Mouse (Mus musculus): ENCODE results near the gene Asic3.

Asic3 gene

DNA sequence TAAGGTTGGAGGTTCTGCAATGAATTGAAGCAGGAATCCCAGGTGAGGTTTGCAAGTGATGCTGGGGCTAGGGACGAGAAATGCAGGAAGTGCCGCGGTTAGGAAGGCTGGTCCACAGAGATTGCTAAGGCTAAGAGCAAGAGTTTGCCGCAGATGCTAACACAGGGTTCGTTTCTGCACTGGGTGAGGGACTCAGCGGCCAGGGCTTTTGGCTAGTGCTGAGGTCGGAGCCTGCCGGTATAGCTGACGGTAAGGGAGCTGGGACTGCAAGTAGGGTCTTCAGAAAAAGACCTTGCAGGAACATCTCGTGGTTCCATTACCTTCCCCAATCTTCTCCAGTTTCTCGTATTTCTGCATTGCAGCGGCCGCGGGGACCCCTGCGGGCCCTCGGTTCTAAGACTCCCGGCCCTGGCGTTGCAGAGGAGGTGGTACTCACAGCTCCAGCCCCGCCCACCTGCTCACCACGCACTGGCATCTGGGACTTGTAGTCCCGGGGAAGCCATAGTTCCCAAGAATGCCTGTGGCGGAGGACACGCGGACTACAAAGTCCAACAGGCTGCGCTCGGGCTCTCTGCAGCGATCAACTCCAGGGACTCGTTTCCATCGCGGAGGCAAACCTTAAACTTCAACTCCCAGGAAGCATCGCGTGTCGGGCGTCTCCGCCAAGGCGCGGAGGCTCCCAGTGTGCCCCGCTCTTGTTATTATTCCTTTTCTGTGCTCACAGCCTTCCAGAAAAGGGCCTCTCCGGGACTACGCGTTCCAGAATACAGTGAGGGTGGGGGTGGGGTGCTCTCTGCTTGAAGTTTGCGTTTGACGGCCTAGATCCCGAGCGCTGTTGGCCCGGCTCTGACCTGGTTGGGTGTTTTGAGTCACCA, 10.2 kb downstream of the Asic3 start, which contains the start of the genes Cdk5 and Slc4a2:
Gene Cdk5, minus strand, starts transcription at position 402 of the 875 bp plus-strand sequence.
Gene Slc4a2, plus strand, starts transcription at position 709 of the 875 bp plus-strand sequence.
- peak; percentile 100 for DNase-seq (ENCODE audit: low read depth, low spot score)

DNA sequence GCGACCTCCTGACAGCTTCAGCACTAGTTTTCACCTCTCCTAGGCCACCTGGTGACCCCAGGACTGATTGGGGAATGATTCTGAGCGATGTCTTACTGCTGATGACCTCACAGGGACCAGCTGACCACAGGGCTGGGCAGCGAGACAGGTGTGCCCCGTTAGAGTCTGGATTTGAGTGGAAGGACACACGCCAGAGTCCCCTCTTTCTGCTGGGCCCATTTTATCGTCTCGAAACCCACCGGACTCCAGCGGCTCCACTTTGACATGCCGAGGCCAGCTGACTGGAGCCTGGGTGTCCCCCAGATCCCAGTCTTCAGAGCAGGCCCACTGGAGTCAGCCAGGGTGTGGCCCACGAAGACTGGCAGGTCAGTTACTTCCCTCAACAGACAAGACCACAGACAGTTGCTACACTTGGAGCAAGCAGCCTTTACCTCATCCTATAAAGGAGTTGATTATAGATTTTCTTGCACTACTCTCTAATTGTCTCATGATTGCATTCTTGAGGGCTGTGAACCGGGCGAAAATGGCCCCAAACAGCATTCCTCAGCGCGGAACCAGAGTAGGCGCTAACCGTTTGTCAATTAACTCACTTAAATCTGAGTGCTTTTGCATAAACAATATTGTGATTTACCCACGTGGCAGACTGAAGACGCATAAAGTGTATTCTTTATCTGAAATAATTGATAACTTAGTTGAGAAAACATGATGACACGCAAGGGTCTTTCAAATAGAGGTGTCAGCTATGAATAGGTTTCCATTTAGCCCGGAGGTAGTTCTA, 11.0 kb downstream of the Asic3 start:
- no peak for DNase-seq (ENCODE audit: low read depth, low spot score)

DNA sequence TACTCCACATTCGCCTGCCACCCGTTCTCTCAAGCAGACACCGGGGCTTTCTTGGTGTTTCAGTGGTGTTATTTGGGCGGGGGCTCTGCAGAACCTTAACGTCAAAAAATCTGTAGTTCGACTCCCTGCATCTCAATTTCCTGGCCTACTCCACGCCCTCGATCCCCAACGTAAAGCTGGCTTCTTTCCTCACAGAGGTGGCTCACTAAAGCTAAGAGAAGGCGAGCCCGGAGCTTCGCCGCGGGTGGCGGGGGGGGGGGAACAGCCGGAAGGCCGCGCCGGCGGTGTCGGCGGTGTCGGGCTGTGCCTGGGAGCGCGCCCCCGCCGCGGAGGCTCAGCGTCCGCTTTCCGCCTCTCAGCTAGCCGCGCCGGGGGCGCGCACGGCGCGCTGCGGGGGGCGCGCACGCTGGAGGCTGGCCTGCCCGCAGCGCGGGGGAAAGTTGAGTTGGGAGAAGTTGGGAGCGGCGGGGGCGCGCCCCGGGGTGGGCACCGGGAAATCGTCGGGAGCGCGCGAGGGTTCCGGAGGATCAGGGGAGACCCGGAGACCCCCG, 11.7 kb downstream of the Asic3 start:
- DNase-seq (ENCODE audit: low read depth, low spot score) = peak; percentile 78

DNA sequence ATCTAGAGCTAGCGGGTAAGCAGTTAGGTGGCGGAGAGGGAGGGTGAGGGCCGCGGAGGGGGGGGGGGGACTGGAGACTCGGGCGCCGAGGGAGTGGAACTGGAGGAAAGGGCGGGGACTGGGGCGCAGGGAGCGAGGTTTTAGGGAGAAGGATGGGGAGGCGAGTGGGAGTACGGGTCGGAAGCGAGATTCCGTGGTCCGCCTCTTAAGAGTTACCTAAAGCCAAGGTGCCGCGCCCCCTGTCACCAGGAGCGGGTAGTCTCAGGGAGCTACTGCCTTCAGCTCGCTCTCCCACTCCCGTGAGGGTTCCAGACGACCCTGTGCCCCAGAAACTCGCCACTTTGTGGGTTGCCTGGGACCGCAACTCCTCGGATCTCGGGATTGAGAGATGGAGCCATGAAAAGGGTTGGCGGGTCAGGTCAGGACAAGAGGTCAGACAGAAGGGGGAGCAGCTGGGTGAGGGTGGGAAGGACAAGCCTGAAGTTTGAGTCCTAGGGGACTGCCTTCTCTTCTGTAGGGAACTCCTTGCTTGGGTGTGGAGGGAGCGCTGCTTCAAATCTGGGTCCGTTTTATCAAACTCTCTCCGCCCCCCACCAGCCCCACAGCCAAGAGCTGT, 12.3 kb downstream of the Asic3 start:
- peak; percentile 83 for DNase-seq (ENCODE audit: low read depth, low spot score)

DNA sequence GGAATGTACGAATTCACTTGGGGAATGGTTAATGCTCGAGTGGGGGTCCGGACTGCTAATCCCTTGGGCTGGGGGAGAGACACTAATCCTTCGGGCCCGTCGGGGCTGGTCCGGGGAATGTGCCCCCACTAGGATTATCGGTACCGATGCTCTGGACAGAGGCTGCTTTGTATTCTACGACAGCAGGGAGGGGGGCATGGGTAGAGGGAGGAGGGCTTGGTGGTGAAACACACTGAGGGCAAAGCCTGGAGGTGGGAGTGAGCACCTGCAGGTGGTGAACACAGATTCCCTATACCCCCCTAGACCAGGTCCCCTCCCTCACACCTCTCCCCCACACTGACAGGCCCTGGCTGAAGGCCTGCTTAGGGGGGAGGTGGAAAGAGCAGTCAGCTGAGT, 12.8 kb downstream of the Asic3 start:
- no peak for DNase-seq (ENCODE audit: low read depth, low spot score)

DNA sequence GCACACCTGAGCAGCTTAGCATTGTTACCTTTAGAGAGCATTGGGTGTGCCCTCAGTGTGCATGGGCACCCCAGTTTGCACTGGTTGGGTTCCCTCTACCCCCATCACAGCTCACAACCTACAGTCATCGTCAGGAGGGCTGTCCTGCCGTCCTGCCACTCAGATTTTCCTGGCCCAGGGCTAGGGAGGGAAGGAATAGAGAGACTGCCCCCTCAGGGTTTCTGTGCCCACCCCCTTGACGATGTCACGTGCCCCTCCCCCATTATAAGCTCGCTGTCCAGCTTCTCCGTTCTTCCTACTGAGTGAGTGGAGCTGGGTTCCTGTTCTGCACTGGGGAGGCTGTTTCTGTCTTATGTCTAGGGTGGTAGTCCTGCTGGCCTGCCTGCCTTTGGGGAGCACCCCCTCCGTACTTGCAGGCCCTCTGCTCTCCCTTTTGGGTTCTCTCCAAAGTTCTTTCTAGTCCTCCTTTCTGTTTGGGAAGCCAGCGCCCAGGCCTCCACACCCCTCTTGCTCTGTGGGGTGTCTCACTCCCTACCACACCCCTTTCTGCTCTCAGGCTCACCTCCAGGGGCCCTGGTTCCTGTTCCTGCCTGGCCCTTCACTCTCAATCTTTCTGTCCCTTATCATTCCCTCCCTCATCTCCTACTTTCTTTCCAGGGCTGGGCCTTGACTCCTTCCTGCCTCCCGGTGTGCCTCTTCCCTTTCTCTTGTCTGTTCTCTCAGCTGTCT, 13.5 kb downstream of the Asic3 start:
- peak; percentile 43 for DNase-seq (ENCODE audit: low read depth, low spot score)

DNA sequence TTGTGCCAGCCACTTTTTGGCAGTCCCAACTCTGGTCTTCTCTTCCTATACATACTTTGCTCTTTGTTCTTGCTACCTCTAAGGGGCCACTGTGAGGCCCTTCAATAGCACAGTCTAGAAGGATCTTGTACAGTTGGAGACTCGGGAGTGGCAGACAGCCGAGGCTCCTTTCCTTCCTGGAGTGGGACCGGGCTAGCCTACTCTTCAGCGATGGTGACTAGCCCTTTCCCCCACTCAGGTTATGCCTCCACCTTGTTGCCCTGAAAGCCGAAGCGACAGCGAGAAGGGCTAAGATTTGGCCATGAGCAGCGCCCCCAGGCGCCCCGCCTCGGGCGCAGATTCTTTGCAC, 14.1 kb downstream of the Asic3 start:
- DNase-seq (ENCODE audit: low read depth, low spot score) = no peak

DNA sequence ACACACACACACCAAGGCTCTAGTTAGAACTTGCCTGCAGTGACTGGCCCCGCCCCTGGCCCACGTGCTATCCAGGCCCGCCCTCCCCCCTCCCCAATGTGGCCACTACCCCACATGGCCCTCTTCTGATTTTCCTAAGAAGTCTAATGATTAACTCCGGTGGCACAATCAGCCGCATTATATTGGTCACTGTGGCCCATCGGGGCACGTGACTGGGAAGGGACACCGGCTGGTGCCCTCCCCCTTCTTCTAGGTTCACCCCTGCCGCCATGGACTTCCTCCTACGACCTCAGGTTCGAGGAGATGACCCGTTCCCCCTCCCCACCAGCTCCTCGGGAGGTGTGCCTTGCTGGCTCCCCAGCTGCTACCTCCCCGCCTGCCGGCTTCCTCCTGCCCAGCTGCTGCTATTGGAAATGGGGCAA, 14.8 kb downstream of the Asic3 start:
- no peak for DNase-seq (ENCODE audit: low read depth, low spot score)

DNA sequence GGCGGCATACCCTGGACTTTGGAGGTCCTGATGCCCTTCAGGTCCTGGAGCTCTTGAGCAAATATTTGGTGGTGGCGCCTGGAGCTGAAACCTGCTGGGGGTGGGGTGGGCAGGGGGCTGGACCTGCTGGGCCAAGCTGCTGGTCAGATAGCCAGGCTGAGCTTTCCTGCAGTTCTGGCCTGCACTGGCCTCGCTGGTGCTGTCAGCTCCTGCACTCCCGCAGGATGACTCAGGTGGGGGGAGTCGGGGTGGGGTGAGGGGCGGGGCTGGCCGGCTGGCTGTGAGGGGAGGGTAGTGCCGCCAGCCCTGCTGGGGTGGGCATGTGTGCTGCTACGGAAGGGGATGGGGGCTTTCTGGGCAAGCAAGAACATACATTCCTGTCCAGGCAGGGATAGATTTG, 15.4 kb downstream of the Asic3 start:
- DNase-seq (ENCODE audit: low read depth, low spot score) = no peak

DNA sequence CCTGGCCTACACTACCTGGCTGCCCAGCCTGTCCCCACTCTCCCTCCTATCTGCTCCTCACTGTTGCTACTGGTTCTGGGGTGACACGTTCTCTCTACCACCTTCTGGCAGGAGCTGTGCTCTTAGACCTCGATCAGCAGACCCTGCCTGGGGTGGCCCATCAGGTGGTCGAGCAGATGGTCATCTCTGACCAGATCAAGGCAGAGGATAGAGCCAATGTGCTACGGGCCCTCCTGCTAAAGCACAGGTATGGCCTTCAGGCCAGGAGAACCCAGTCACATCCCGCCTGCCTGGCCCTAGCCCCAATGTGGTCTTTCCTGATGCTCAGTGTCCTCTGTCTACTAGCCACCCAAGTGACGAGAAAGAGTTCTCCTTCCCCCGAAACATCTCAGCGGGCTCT, 20.8 kb downstream of the Asic3 start:
- DNase-seq (ENCODE audit: low read depth, low spot score) = no peak

DNA sequence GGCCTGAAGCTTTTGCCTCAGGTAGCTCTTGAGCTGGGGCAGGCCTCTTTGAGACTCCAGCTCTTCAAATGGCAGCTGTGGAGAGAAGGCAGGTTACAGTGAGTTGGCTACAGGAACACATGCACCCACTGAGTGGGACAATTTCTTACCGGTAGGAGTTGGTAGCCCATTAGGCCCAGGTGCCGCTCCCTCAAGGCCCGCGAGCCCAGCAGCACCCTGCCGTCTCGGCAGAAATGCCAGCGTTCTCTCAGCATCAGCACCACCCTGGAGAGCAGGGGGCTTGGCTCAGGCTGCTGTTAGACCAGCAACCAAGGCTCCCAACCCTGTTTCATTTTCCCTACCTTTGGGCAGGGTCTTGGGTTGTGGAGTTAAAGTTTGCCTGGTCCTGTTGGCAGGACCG, 28.0 kb downstream of the Asic3 start:
- no peak for DNase-seq (ENCODE audit: low read depth, low spot score)

DNA sequence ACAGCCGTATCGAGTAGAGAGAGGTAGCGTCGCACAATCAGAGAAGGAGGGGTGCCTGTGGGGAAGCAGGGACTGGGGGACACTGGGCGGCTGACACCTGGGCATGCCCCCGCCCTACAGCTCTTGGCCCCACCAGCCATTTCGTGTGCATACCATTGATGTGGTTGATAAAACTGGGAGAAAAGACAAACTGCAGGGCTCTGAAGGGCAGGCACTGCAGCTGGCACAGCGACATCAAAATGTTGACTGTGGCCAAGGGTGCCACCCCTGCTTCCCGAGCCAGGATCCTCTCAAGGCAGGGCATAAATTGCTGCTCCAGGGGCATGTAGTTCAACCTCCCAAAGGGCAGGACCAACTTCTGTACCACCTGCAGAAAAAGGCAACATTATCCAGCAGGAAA, 28.8 kb downstream of the Asic3 start:
- DNase-seq (ENCODE audit: low read depth, low spot score) = no peak

DNA sequence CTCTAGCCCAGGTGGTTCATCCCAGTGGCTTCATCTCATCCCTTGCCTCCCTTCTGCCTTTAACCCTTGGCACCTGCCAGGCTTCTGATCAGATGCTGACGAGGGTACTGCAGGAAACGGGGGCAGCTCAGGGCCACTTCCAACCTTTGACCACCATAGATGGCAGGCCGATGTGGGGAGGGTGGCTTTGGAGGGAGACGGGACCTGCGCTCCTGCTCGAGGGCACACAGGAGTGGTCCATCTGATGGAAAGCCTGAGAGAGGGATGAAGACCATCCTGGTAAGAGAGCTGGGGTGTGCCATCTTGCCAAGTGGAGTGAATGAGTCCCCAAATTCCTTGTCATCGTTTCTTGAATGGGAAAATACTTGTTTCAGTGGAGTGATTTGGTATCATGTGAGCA, 30.0 kb downstream of the Asic3 start:
- no peak for DNase-seq (ENCODE audit: low read depth, low spot score)

DNA sequence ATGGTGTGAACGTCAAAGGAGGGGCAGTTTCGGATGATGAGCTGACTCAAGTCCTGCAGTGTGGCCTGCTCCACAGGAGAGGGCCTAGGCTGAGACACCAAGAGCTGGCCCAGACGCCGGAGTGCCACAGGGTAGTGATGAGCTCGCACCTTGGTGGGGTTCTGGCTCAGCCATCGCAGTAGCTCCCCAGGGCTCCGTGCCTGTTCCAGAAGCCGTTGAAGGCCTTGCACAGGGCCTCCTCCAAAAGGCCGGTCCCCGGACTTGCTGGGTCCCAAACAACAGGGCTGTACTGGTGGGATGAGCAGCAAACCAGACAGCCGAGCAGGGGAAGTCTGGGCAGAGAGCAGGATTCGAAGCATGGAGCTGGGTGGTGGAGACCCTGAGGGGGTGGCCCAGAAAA, 30.7 kb downstream of the Asic3 start:
- no peak for DNase-seq (ENCODE audit: low read depth, low spot score)

DNA sequence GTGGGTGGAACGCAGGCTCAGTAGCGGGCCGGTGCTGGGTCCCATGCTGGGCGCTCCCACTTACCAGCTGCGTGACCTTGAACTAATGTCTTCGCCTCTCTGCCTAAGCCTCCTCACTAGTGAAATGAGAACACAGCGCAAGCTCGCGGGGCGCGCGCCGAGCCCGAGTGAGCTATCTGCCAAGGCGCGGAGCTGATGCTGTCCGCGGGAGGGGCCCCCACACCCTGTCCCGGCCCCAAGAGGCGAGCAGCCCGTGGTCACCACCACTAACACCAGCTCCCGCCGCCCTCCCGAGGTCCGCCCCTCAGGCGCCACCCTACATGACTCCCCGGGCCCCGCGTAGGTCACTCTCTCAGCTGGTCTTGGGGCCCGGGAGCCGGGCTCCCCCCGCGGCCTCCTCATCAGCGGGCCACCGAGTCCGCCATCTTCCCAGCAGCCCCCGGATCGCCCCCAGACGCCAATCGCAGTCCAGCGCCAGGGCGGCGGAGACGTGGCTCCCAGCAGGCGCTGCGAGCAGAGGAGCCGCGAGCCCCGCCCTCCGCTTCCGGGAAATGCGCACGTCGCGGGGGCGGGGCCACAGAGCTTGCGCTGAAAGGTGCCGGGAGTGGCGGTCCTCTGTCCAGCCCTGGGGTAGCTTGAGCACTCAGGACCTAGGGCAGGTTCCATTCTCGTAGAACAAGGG, 31.7 kb downstream of the Asic3 start, which contains the start of gene Fastk:
Gene Fastk, minus strand, starts transcription at position 542 of the 682 bp plus-strand sequence.
- DNase-seq (ENCODE audit: low read depth, low spot score) = peak; percentile 93

DNA sequence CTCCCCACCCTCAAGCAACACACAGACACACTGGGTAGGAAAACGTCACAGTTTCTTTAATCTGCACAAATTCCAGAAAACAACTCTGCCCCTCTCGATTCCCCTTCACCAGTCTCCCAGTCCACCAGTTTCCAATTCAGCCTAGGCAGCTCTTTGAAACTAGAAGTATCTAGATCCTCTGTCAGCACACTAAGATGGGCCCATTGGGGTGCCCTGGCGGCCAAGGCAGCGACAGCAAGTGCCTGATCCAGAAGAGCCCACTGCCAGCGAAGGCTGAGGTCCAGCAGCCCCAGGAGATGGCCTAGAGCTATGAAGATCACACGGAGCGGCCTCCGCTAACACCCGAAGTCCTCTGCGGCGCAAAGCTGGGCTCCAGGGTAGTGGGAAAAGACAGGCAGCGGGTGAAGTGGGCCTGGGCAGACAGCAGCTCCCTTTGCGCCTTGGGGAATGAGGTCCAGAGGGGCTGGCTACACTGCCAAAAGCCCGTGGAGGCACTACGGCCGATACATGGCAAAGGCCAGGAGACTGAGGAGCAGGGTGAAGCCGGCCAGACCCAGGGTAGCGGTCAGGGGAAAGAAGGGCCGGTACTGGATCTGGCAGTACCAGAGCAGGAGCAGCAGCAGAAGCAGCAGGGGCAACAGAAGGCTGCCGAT, 32.4 kb downstream of the Asic3 start:
- no peak for DNase-seq (ENCODE audit: low read depth, low spot score)

DNA sequence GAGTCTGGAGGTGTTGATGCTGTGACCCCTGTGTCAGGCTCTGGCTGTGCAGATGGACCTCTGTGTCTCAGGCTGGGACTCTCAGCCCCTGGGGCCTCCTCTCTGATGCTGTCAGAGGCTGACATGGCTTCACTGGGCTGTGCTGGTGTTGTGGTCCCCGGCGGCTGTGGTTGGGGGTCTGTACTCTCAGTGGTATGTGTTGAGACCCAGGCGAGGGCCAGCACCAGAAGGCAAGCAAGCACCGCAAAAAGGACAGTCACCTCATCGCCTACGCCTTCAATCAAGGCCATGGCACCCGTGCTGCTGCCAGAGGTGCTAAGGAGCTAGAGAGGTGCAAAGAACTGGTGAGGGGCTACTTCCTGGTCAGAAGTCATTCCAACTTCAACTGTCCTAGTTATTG, 33.4 kb downstream of the Asic3 start:
- no peak for DNase-seq (ENCODE audit: low read depth, low spot score)

DNA sequence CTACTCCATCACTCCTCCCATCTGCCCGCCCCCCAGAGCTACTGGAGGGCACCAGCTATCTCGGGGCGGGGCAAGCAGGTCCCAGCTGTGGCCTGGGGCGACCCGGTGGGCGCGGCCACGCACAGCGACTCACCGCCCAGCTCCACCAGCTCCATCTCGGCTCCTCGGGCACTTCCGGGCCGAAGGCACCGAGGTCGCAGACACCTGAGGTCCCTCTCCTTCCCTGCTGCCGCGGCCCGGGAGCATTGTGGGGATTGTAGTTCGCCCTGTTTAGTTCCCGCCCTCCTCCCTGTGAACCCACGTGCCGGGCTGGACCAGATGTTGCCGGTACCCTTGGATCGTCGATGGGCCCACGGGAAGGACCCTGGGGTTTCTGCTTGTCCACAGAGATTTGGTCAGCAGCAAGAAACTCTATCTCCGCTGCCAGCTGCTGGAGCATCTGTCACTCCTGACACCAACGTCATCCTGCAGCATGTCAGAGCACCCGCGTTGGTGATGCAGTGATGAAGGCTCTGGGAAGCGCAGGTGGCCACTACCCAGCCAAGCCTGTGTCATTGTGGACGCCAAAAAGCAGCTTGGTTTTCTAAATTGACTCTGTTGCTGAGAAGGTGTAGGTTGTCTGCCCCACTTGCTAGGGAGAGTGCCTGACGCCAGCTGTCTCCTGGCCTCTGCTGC, 34.6 kb downstream of the Asic3 start, which contains the start of gene Tmub1:
Gene Tmub1, minus strand, starts transcription at position 231 of the 675 bp plus-strand sequence.
- peak; percentile 96 for DNase-seq (ENCODE audit: low read depth, low spot score)

DNA sequence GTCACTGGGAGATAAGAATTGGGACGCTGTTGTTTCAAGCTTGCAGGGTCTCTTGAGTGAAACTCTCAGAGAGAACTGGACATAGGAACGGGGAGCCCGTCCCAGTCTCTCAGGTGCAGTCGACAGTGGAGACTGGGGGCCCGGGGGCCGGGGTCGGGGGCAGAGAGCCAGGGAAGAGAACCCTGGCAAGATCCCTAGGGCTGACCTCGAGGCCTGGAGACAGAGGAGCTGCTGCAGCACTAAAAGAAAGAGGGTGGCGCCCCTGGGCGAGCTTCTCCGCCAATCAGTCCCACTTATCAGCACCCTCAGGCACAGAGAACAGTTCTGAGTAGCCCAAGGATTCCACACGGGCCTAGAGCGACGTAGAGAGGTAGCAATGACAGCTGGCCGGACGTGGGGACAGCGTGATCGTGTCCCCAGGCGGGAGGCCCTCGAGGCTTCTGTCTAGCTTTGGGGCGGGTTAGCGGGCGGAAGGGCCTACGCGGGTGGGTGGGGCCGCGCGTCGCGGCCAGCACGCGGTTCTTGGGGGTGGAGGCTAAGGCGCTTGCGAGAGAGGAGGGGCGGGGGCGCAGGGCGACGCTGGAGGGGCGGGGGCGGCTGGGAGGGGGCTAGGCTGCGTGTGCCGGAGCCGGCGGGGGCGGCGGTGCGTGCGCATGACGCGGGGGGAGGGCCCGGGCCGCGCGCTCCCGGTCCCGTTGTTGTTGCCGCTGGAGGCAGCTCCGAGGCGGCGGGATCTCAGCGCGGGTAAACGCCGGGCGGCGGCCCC, 38.3 kb downstream of the Asic3 start:
- peak; percentile 88 for DNase-seq (ENCODE audit: low read depth, low spot score)

Data from R1 (cell line).